Mouse (Mus musculus) layer of hippocampus, postnatal 25 days (tissue): Measurements from ENCODE around the gene Ntn1. TPM values are rescaled to one million over a fixed set of nuclear protein-coding genes. Genes with fewer than 3 reads are reported as not detected.

Source experiments
- DNase-seq, 2 experiments: peaks; one replicate each; pipeline ENCODE4 v3.0.0; 2022; ENCODE audit warnings: mixed read lengths in 2 of 2, low spot score in 1 of 2; ENCODE audit errors: extremely low spot score in 1 of 2
- total RNA-seq, 2 experiments: library from RNA; stranded (reverse); gene quantifications; 2 replicates each; pipeline ENCODE4 v1.2.3; 2021

The Ntn1 gene
- total RNA-seq, 2 experiments from 2014 or later = 7.4 to 7.5 TPM

DNA sequence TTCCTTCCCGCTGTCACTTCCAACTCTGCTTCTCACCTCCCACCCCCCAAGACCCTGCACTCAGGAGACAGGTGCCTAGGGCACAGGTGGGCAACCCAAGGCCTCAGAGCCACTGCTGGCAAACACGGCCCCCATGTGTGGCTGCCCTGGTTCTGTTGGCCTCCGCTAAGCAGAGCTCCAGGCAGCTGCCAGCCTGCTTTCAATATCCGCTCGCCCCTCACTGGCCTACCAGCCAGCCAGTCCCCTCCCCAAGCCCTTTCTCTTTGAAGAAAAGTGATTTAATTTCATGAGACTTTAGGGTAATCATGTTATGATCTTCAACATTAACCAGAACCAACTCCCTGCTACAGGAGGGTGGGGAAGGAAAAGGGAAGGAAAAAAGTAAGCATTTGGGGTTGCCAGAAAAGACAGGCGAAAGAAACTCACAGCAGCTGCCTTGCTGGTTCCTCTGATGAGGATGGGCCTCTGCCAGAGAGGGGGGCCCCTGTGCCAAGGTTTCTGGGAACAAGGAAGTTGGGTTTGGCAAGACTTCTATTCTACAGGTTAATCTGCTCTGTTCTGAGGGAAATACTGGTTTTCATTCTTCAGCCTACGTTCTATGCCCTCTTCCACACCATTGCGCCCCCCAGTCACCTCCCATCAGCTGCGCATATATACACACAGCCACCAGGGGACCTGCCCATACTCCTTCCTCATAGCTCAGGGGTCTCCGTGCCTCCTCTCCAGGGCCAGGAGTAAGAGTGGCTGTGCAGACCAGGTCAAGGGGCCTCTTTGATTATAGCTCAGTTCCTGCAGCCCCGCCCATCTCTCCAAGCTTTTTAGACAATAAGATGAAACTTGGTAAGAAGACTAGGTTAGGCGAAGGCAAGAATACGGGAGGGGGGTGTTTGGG lies 59.3 kb downstream of the Ntn1 start:
- peak; percentile 11 to 41 for DNase-seq

DNA sequence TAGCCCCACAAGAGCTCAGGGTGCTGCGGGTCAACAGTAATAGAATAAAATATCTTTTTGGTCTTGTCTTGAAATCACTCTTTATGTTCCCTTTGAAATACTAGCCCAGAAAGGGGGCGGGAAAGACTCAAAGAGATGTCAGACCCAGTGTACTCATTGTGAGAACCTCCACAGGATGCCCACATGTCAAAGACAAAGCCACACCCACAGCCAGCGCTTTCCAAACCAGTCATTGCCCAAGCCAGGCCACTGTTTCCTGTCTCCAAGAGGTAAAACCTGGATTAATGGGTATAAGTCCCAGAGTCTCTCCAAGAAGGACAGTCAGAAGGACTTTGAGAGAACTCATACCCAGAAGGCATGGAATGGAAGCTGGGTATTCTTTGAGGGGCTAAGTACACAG lies 60.3 kb downstream of the Ntn1 start:
- DNase-seq = no peak

DNA sequence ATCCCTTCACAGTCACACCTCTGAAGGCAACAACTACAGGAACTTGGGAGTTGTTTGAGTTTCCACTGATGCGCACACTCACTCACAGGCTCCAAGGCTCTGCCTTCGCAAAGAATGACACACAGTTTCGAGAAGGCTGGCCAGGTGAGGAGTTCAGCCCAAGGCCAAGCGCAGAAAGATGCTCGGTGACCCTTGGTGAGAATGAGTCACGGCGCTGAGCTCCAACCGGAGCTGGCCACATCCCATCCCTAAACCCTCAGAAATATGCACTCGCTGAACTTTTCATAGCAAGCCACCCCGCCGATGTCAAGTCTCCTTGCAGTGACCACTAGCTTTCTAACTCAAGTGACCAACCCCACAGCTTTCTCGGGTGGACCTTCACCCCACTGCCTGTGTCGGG lies 60.8 kb downstream of the Ntn1 start:
- DNase-seq = no peak

DNA sequence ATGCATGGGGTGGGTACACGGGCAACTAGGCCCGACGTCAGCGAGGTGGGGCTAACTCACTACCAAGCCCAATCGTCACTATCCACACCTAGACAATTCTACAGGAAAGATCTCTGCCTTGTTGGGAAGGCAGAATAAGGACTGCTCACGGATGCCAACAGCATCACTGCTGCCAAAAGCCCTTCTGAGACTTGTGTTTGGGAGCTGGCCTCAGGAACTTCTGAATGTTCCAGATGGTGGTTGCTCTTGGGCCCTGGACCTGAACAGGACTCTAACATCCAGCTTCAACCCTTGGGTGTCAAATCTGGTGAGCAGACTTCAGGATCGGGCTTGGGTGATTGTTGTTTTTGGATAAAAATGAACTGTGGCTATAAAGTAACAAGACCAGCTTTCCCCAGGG lies 61.3 kb downstream of the Ntn1 start:
- no peak for DNase-seq

DNA sequence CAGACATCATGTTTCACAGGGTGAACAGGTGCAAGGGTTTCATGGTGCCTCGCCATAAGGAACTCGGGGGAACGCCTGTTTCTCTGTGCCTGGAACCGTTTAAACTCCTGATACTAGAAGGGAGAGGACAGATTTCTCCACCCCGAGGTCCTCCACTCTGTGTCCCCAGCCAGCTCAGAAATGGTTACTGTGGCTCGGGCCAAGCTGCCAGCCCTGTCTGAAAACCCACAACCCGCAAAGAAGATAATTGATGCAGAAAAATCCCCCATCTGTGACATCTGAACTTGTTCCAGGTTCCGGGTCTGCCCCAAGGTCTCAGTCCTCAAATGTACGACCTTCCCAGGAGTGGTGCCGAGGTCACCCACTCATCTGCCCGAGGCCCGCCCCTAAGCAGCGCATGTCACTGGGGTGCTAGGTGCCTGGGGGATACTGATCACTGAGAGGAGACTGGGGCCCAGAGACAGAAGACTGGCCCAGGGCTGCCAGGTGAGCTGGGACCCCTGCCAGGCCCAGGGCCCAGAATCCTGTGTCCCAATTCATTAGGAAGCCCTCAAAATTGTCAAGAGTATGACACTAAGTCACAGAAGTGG lies 68.9 kb downstream of the Ntn1 start:
- DNase-seq = no peak

DNA sequence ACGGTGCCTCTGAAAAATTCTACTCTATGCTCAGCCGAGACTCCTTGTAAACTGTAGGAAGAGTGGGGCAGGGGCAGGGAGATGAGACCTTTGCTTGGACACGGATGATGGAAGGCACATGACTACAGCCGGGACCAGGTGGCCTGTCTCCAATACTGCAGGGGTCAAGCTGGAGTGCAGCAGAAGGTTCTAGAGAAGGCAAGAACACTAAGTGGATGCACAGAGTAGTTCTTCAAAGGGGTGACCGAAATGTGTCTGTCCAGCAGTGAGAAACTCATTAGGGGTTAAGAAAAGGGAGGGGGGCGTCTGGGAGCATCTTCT lies 69.5 kb downstream of the Ntn1 start:
- DNase-seq = no peak

DNA sequence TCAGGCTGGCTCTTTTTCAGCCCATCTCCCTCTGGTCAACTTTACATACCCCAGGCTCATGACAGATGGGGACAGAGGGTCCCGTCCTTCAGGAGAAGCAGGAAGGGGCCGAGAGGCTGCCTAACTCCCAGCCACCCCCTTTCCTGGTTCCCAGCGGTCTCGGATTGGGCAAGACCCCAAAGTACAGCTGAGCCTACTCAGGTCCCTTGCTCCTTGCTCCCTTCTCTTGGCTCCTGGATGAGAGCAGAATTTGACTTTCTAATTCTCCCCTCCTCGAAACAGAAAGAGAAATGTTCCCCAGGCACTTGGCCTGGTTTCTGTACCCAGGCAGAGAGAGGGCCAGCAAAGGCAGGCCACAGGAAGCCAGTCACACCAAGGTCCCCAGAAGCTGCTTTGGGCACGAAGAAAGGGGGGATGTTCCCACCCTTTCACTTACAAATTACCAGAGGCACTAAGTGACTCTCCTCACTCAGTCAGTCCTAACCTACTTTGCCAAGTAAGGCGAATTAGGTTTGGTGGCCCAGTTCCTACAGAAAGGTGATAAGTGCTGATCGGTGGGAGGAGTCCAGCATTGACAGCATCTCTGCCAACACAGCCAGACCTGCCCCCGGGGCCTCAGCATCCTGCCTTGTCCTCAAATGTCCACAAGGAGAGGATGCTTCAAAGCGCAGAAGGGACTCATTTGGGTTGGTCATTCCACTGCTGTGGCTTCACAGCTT lies 70.1 kb downstream of the Ntn1 start:
- no peak for DNase-seq

DNA sequence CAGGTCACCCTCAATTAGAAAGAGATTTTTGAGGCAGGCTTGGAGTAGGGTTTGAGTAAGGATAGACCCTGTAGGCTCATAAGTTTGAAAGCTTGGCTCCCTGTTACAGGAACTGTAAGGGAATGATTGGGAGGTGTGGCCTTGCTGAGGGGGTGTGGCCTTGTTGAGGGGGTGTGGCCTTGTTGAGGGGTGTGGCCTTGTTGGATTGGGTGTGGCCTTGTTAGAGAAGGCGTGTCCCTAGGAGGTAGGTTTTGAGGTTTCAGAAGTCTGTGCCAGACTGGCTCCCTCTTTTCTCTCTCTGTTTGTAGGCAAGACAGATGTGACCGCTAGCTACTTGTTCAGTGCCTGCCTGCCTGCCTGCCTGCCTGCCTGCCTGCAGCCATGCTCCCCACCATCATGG lies 75.8 kb downstream of the Ntn1 start:
- DNase-seq = no peak

DNA sequence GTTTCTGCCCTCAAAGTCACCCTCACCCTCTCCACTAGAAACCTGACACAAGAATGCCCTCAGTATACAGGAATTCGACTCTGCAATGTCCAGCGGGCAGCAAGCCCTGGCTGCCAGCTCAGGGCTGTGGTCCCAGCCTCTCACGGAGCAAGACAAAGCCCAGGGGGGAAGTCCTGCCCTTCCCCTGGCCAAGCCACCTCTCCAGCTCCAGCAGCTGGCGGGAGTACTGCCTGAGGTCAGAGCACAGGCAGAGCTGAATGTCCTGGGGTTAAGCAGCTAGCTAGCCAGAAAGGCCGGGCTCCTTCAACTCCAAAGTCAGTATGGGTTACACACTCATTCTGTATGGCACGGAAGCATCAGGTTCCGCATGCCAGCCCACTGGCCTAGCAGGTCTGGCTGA lies 79.2 kb downstream of the Ntn1 start:
- DNase-seq = no peak

DNA sequence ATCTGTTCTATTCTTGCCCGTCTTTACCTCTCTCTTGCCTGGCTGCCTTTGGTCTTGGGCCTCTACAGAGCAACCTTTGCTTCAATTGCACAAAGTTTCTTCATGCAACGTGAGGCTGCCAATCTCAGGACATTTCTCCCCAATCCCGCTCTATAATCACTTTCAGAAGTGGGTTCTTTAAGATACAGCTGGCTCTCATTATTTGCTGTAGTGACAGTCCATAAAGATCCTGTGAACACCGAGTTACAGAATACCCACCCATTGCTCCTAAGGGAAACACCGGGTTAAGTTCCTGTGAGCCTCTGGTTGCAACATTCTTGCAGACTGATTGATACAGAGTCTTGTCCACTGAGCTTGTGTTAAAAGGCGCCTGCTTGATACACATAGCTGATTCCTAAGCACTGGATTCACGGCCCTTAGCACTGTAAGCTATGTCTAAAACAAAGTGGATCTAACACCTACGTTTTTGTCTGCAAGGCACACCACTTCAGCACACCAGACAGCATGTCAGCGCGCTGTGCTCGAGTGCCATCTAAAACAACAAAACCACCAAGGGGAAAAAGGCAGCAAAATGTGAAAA lies 85.0 kb downstream of the Ntn1 start:
- DNase-seq = no peak

DNA sequence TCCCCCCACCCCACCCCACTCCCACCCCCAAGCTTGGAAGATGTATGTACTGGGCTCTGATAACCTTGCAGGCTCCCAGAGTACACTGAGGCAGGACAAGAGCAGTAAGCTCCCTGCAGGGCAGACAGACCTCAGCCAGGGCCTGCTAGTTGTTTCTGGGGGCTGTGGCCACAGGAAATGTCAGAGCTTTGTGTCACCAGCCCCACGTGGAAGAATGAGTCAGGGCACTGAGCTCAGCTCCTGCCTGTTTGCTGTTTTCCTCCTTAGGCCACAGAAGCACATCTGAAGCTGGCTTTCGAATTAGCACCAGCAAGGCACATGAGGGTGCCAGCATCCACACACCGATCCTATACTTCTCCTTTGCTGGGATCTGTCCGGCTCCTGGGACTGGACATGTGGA lies 86.8 kb downstream of the Ntn1 start:
- no peak for DNase-seq

DNA sequence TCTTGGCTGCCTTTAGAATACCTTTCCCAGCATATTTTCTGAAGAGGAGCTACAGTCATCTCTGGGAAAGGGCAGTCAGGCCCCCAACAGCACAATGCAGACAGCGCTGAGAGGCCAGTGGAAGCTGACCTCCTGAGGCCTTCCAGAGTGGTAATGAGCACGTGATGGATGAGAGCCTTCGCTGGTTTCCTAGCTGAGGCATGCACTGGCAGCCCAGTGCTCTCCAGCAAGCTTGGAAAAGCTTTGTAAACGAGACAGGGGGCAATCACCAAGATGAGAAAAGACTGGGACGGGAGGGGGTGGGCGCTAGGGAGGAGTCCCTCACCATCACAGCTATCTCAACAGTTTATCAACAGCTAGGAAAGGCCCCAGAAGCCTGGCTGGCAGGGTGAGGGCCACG lies 87.6 kb downstream of the Ntn1 start:
- no peak for DNase-seq

DNA sequence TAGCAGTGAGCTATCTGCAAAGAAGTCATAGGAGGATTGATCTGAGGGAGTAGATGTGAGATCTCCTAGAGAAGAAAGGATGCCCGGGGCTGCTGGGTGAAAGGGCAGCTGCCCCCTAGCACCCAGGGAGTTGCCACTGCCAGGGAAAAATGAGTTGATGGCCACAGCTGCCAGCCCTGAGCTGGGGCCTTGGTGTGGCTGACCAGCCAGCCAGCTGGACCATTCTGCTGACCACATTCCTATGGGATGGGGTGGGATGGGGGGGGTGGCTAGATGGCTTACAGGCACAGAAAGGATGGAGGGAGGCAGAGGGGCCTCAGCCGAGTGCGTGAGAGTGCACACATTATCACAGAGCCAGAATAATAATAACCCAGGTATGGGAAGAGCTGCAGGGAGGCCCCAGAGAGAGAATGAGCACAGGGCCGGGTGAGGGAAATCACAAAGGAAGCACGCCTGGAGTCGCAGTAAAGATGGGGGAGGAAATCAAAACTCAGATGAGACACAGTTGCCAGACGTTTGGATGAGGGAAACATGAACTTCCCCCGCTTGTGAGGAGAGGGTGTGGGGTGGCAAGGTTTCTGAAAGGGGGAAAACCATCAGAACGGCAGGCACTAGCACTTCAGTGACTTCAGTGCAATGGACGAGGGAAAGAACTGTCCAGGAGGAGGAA lies 91.6 kb downstream of the Ntn1 start:
- DNase-seq = no peak

DNA sequence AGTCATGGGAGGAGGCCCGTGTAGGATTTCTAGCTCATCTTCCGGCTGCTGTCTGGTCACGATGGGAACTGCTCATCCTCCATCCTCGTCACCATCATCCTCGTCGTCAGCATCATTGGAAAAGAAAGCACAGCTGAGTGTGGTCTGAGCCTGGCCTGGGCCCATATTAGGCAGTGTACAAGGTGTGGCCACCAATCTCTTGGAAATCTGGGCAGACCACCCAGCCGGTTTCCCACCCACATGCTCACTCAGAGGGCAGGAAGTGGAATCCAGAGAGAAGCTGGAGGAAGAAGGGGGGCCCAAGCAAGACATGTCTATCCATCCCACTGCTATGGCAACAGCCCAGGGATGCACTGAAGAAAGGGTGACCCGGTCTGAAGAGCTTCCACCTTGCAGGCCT lies 94.6 kb downstream of the Ntn1 start:
- no peak for DNase-seq

DNA sequence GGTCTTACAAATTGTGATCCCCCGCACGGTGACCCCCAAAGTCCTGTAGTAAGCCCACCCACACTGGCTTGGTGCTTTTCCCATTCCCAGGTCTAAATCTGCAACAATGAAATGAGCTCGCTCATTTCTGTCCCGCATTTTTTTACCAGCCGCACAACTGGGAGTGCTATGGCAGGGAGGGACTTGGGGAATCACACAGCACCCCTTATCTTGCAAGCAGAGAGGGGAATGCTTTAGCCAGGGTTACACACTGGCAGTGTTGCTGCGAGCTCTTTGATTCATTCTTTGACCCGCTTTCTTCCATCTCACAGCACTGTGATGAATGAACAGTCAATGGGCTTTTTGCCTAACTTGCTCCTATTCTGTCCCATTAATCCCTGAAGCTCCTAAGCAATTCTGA lies 98.3 kb downstream of the Ntn1 start:
- no peak for DNase-seq

DNA sequence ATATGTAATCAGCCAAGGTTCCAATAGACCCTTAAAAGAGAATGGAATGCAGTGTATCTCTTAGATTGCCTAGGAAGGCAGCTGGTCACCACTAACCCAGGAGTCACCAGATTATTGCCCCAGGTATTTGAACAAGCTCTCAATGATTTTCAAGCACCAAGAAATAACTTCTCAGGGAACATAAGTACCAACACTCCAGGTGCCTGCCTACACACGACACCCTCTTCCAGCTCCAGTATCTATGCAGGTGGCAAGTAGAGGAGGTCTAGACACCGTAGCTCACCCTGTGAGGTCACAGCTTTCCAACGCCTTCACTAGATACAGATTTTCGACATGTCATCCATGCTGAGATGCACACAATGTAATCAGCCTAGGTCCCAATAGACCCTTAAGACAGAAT lies 99.0 kb downstream of the Ntn1 start:
- DNase-seq = no peak

DNA sequence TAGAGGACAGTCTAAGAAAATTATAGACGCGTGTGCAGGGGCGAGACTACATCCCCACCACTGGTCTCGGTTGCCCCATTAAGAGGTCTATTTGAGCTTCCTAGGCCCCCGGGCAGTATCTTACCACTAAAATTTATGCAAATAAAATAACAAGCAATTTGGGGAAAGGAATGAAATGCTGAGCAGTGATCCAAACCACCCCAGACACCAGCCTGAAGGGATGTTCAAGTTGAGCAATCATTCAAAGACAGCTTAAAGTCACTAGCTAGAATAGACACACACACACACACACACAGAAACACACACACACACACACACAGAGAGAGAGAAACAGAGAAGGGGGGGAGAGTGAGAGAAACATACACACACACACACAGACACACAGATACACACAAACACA lies 105.1 kb downstream of the Ntn1 start:
- no peak for DNase-seq

DNA sequence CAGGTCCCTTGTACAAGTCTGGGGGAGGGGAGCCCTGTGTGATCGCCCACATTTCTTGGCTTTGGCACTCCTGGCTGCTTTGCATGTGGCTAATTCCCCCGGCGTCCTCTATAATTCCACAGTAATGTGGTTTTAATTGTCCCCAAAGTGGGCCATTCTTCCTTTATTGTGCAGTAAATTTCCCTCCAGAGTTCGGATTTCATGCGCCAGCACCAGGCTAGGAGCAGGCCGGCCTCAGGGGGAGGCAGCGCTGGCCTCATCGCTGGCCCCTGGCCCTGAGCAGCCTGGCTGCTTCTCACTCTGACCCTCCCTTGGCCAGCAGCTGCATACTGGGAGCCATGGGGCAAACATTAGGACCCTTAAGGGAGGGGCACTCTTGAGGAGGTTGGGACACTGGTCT lies 110.0 kb downstream of the Ntn1 start:
- DNase-seq = no peak

DNA sequence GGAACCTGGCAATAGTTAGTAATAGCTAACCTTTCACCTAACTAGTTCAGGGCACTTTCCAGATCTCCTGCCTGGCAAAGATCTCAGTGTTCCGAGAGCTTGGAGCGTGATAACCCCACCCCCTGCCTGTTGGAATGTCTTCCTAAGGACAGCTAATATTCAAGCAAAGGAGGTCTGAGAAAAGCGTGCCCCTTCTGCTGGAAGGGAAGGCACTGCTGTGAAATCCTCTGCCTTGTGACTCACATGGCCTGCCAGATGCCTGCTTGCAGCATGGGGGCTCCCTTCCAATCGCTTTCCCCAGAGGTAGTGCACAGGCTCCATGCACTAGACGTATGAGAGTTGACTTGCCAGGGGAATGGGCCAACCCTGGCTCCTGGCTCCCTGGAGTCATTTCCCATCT lies 113.3 kb downstream of the Ntn1 start:
- DNase-seq = no peak

DNA sequence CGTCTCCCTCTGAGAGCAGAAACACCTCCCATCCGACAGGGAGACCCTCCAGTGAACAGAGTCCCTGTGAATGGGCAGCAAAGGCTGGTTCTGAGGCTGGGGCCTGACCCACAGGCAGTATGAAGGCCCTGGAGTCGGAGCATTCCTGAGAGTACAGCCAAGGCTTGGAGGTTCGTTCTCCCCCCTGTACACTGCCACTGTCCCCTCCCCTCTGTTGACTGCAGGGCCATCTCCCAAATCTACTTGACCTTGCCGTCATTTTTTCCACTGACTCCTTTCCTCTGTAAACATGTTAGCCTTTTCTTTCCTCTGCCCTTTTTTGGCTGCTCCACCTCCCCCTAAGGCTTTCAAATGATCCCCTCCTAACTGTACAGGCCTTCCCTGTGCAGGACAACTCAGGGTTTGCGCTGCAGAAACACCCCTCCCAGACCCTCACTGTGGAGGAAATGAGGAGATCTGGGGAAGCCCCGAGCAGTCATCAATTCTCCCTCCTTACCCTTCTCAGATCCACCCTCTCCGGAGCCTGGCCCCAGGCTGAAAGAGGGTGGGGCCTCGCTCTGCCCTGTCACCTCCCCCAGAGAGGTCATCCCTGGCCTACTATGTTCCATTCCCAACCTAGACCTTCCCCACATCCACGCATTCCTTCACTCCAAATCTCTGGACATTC lies 114.3 kb downstream of the Ntn1 start:
- no peak for DNase-seq
